Mouse (Mus musculus) adrenal gland, postnatal 25 days (tissue): Measurements from ENCODE around the gene Fasn. TPM values are rescaled to one million over a fixed set of nuclear protein-coding genes. Genes with fewer than 3 reads are reported as not detected.
A peak's percentile ranks its signal among the peaks of the same experiment; 100 is the strongest.
"Not testable (repeated sequence)": the region's sequence is repeated elsewhere in the genome, so short reads cannot be mapped to it uniquely, and the experiment has no call there.

ENCODE experiments used
- DNase-seq: peaks from one replicate; pipeline ENCODE4 v3.0.0; 2021; ENCODE audit warnings: mixed read lengths
- long read RNA-seq: library from polyadenylated mRNA; stranded (forward); transcript quantifications from one replicate; pipeline ENCODE4 v2.0.0, GENCODE M21; 2021
- total RNA-seq: library from RNA; stranded (reverse); gene quantifications from 2 replicates; pipeline ENCODE4 v1.2.3, GENCODE M21; 2021

Gene Fasn
- 1,301 and 1,518 TPM in 2 replicates for total RNA-seq
- long read RNA-seq, full-length matches to known transcripts: 34 of 677 reads
- long read RNA-seq, partial matches to known transcripts: 572 of 677 reads
- long read RNA-seq, other reads (novel, unspliced or antisense): 71 of 677 reads

DNA sequence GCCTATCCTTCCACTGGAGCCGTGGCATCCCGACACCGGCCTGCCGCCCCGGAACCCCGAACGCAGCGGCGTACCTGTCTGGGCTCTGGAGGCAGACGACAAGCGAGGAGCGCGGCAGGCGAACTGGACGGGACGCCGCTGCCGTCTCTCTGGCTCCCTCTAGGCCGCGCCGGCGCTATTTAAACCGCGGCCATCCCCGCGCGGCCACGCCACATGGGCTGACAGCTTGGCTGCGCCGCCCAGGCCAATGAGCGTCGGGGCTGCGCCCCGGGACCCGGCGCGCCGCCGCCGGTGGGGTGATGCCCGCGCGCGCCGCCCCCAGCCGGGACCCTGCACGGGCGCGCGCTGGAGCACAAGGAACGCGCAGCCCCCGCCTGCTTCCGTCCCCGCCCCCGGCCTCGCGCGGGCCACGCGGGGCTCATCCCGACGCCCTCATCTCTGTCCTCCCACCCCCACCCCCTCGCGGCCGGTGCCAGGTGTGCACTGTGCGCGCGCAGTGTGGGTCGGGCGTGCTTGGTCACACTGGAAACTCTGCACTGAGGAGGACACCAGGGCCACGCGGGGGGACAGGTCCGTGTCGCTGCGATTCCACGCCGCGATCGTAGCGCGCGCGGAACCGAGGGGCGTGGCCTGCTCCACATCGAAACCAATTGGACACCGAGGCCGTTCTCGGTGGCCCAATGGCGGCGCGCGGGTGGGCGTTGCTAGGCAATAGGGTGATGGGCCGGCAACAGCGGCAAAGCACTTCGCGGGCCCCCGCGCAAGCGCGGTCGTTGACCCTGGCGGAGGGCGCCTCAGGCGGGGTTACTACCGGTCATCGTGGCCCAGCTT lies at the start of gene Fasn:
Gene Fasn, minus strand, starts transcription at position 592 of the 831 bp plus-strand sequence.
- DNase-seq: peak; percentile 97

DNA sequence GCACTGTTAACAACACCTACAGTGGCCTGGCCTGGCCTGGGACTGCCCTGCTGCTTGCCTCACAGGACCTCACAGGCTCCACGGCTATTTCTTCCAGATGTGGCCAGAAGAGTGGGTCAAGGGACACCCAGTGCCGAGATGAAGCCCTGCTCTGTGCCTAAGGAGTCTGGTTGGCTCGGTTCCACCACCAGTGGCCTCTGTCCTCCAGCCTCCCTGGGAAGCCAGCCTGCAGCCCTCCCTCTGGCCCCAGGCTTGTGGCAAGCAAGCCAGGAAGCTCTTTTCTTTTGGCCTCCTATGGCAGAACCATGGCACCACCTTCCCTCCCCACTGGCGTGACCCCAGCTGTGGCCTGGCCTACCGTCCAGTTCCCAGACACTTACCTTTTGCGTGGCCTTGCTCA lies 48.9 kb upstream of the Fasn start:
- peak; percentile 52 for DNase-seq

GRCm38 (mm10) chr11:120871521-120871920 lies 47.2 kb upstream of the Fasn start:
- DNase-seq: no peak

- no peak for DNase-seq
Observed at GRCm38 (mm10) chr11:120865816-120866215, 41.5 kb upstream of the Fasn start.

DNA sequence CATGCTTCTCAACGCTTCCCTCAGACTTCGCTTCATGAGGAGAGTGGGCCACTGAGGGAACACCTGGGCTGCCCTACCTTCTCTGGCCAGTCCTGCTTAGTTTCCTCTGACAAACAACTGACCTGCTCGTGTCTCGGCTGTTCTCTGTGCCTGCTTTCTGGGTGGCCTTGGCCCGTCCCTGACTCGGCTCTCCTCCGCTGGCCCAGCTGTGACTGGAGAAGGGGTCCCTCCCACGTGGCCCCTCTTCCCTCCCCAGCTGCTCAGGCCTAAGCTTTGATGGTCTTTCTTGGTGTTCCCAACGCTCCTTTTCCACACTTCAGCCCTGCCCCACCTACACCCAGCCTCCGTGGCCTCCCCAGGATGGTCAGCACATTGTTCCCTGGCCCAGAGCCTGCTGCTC lies 38.5 kb upstream of the Fasn start:
- no peak for DNase-seq

GRCm38 (mm10) chr11:120855938-120856337 lies 31.6 kb upstream of the Fasn start:
- not testable (repeated sequence) for DNase-seq

GRCm38 (mm10) chr11:120853788-120854187 lies 29.4 kb upstream of the Fasn start:
- DNase-seq: no peak

DNA sequence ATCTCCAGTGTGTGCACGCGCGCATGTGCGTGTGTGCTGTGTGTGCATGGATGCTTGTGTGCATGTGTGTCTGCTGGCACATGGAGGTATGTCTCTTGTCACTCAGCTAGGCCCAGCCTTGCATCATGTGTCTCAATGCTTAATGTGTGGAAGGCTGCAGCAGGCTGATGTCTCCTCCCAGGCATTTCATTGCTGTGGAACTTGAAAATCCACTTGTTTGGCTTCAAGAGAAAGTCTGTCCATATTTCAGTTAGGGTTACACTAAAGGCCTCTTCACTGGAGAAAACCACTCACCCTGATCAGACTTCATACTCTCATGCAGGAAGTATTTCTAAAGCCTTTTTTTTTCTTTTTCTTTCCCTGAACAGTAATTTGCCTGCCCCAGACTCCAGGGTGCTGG lies 28.8 kb upstream of the Fasn start:
- no peak for DNase-seq

GRCm38 (mm10) chr11:120852083-120852935 lies 28.0 kb upstream of the Fasn start:
- peak; percentile 38 for DNase-seq

DNA sequence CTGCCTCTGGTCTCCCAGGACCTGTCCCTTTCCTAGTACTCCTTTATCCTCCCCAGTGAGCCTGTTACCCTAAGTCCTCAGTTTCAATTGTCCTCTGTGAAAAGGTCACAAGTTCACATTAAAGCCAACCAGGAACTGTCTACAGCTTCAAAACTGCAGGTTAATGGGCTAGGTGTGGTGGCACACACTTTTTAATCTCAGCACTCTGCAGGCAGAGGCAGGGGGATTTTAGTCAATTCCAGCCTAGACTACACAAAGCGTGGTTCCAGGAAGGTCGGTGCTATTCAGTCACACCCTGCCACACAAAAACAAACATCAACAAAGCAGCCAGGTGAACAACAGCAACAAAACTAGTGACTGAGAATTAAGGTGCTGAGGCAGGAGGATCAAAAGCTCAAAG lies 27.2 kb upstream of the Fasn start:
- DNase-seq: no peak

DNA sequence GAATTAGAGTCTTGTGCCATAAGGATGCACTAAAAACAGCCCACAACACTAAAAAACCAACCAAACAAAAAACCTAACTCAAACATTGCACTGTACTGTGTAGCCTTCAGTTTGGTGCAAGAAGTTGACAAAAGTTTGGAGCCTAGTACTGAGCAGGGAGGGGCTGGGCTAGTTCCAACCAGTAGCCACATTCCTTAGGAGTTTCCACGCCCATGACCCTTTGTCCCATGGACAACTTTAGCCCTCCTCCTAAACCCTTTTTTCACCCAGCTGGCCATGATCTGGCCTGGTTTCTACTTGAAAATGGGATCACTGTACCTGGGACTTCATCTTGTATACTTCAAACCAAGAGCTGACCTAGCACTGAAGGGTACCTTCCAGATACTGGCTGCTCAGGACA lies 26.8 kb upstream of the Fasn start:
- DNase-seq: no peak

DNA sequence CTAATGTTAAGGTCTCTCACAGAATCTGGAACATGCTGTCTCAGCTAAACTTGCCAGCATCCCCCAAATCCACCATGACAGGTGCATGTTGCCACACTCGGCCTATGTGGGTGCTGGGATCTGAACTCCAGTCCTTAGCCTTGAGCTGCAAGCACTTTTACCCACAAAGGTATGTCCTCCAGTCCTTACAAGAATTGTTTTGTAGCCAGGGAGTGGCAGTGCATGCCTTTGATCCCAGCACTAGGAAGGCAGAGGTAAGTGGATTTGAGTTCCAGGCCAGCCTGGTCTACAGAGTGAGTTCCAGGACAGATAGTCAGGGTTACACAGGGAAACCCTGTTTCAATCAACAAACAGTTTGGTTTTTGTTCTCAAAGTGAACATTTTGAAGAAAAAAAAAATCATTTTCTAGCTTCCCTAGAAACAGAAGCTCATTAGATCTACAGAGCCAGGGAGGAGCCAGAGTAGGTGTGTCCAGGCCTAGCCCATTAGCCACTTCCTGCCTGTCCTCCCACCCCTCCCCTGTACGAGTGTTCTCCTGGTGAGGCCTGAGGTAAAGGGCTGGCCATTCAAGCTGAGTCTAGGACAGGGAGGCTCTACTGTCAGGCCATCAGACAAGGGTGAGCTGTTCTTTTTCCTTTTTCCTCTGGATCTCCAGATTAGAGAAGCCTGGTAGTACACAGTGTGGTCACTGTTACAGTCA lies 26.1 kb upstream of the Fasn start:
- no peak for DNase-seq

GRCm38 (mm10) chr11:120846725-120847475 lies 22.6 kb upstream of the Fasn start:
- no peak for DNase-seq

GRCm38 (mm10) chr11:120844329-120844728 lies 20.0 kb upstream of the Fasn start:
- no peak for DNase-seq

DNA sequence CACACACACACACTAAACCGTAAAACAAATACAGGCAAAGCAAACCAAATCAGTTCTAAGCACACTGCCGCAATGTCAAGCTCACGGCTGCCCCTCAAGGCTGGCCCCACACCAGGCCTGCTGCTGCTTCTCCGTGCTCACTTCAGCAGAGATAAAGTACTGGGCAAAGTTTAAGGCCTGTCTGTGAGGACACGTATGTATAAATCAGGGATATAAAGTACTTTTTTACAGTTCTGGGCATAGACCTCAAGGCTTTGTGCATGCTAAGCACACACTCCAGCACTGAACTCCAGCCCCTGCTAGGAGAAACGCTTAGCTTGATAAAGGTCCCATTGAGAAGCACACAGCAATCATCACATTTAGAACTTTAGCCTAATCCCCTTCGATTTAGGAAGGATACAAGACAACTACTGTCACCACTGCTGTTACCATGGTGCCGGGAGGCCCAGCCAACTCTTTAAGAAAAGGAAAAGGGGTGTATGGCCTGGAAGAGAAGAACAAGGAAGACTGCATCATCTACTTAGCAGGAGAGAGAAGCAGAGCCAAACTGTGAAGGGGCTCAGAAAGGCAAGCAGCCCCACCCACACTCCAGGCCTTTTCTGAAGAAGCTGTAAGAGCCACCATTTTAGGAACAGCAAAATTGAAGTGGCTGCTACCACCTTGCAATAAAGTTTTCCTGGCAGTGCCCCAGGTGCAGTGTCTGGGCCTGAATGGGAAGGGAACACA lies 9.4 kb upstream of the Fasn start:
- no peak for DNase-seq

DNA sequence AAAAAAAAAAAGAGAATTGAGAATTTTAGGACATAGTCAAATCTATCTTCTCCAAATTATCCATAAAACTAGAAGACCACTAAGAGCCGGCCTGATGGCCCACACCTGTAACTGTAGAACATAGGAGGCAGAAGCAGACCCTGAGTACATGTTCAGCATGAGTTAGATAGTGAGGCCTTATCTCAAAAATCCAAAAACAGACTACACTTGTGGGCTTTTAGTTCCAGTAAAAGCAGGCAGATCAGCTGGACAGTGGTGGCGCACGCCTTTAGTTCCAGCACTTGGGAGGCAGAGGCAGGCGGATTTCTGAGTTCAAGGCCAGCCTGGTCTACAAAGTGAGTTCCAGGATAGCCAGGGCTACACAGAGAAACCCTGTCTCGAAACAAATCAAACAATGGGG lies 8.6 kb upstream of the Fasn start:
- DNase-seq: not testable (repeated sequence)

- no peak for DNase-seq
Observed at GRCm38 (mm10) chr11:120831659-120832440, 7.5 kb upstream of the Fasn start.

GRCm38 (mm10) chr11:120830686-120831085 lies 6.3 kb upstream of the Fasn start:
- DNase-seq: peak; percentile 63

- no peak for DNase-seq
Observed at GRCm38 (mm10) chr11:120829757-120830532, 5.6 kb upstream of the Fasn start.
